Mouse (Mus musculus): ENCODE results near the gene Ip6k1. TPM values are rescaled to one million over a fixed set of nuclear protein-coding genes. Genes with fewer than 3 reads are reported as not detected.

Ip6k1 gene
- polyA plus RNA-seq, 1 experiment = 116 TPM

DNA sequence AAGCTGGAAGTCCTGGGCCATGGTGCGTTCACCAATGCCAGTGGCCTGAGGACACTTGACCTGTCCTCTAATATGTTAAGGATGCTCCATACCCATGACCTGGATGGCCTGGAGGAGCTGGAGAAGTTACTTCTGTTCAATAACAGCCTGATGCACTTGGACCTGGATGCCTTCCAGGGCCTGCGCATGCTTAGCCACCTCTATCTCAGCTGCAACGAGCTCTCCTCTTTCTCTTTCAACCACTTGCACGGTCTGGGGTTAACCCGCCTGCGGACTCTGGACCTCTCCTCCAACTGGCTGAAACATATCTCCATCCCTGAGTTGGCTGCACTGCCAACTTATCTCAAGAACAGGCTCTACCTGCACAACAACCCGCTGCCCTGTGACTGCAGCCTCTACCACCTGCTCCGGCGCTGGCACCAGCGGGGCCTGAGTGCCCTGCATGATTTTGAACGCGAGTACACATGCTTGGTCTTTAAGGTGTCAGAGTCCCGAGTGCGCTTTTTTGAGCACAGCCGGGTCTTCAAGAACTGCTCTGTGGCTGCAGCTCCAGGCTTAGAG, 51.4 kb downstream of the Ip6k1 start:
- no peak for DNase-seq
- Histone ChIP-seq H3K4me3 (replicated peaks; ENCODE audit: extremely low read depth, low read depth, low read length) (no peak overlapping the region), H3K4me1 (ENCODE audit: control insufficient read depth, insufficient read depth, low read length) (peaks cover 9% of the 10 kb centered on the region)
- WGBS = 79% methylated on average over 15 of the region's 15 CpGs
- TF ChIP-seq CTCF (IDR thresholded peaks at IDR 0.05; ENCODE audit: insufficient read depth, low read length) = no peak
- TF ChIP-seq POLR2A (IDR thresholded peaks at IDR 0.05; ENCODE audit: borderline replicate concordance, extremely low read depth, low read depth, low read length) = no peak

GRCm38 (mm10) chr9:108054331-108055040, 52.2 kb downstream of the Ip6k1 start:
- WGBS = 87% methylated on average over 22 of the region's 22 CpGs
- no peak overlapping the region for H3K4me3 ChIP-seq (replicated peaks; ENCODE audit: extremely low read depth, low read depth, low read length)
- peaks cover 7% of the 10 kb centered on the region for H3K4me1 ChIP-seq (ENCODE audit: control insufficient read depth, insufficient read depth, low read length)
- TF ChIP-seq CTCF (IDR thresholded peaks at IDR 0.05; ENCODE audit: insufficient read depth, low read length) (no peak), POLR2A (IDR thresholded peaks at IDR 0.05; ENCODE audit: borderline replicate concordance, extremely low read depth, low read depth, low read length) (no peak)
- DNase-seq = no peak

- no peak overlapping the region for H3K4me3 ChIP-seq (replicated peaks; ENCODE audit: extremely low read depth, low read depth, low read length)
- TF ChIP-seq CTCF (IDR thresholded peaks at IDR 0.05; ENCODE audit: insufficient read depth, low read length) = no peak
- peaks cover 6% of the 10 kb centered on the region for H3K4me1 ChIP-seq (ENCODE audit: control insufficient read depth, insufficient read depth, low read length)
- 40% methylated on average over 1 of the region's 1 CpGs for WGBS
- DNase-seq = no peak
Measured at GRCm38 (mm10) chr9:108055061-108055460, 52.8 kb downstream of the Ip6k1 start.

DNA sequence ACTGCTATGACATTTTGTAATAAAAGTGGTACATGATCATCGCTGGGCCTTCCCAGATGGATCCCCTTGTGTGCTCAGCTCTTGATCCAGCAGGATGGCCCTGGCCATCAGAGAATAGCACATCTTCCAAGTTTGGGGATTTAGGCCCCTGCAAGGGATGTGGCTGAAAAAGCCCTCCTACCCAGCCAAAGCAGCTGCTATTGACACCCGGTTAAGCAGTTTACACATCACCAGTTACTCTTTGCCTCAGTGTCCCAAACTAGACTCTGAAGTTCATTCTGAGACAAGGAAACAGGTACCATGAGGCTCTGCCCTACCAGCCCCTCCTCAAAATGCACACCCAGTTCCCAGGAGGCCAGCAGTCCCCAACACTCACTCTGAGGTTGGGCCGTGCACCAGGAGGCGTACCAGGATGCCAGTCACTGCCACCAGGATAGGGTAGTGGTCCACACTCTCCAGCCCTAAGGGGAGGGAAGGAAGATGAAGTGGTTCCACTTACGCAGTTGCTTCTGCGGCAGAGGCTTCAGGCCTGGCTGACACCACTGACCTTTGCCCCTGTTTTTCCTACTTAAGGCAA, 53.4 kb downstream of the Ip6k1 start:
- no peak overlapping the region for H3K4me3 ChIP-seq (replicated peaks; ENCODE audit: extremely low read depth, low read depth, low read length)
- DNase-seq = no peak
- WGBS = 87% methylated on average over 6 of the region's 6 CpGs
- TF ChIP-seq CTCF (IDR thresholded peaks at IDR 0.05; ENCODE audit: insufficient read depth, low read length) (no peak), POLR2A (IDR thresholded peaks at IDR 0.05; ENCODE audit: borderline replicate concordance, extremely low read depth, low read depth, low read length) (no peak)
- peaks cover 6% of the 10 kb centered on the region for H3K4me1 ChIP-seq (ENCODE audit: control insufficient read depth, insufficient read depth, low read length)

GRCm38 (mm10) chr9:108056361-108057261, 54.3 kb downstream of the Ip6k1 start:
- Histone ChIP-seq H3K4me1 (ENCODE audit: control insufficient read depth, insufficient read depth, low read length) (peaks cover 6% of the 10 kb centered on the region), H3K4me3 (replicated peaks; ENCODE audit: extremely low read depth, low read depth, low read length) (no peak overlapping the region)
- TF ChIP-seq CTCF (IDR thresholded peaks at IDR 0.05; ENCODE audit: insufficient read depth, low read length) (no peak), POLR2A (IDR thresholded peaks at IDR 0.05; ENCODE audit: borderline replicate concordance, extremely low read depth, low read depth, low read length) (no peak)
- DNase-seq = no peak
- 86% methylated on average over 28 of the region's 28 CpGs for WGBS

DNA sequence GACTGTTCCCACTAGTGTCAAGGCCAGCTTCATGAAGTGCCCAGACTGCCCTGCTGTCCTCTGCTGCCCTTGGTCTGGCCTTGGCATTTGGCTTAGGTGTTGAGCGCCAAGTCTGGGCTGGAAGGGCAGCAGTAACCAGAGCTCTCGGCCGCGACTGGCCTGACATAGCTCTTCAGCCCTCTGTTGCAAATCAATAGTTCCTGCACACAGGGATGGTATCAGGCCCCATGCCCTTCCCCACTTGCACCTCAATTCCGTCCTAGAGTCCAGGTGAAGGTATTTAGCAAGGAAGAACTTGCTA, 54.9 kb downstream of the Ip6k1 start:
- H3K4me3 ChIP-seq (replicated peaks; ENCODE audit: extremely low read depth, low read depth, low read length) = no peak overlapping the region
- H3K4me1 ChIP-seq (ENCODE audit: control insufficient read depth, insufficient read depth, low read length) = peaks cover 6% of the 10 kb centered on the region
- WGBS = 90% methylated on average over 5 of the region's 5 CpGs
- DNase-seq = no peak
- TF ChIP-seq POLR2A (IDR thresholded peaks at IDR 0.05; ENCODE audit: borderline replicate concordance, extremely low read depth, low read depth, low read length) = no peak
- TF ChIP-seq CTCF (IDR thresholded peaks at IDR 0.05; ENCODE audit: insufficient read depth, low read length) = no peak

GRCm38 (mm10) chr9:108058291-108058690, 56.0 kb downstream of the Ip6k1 start:
- no peak for DNase-seq
- Histone ChIP-seq H3K4me3 (replicated peaks; ENCODE audit: extremely low read depth, low read depth, low read length) (no peak overlapping the region), H3K4me1 (ENCODE audit: control insufficient read depth, insufficient read depth, low read length) (peaks cover 3% of the 10 kb centered on the region; the same call in 1 of the 2 replicates)
- TF ChIP-seq POLR2A (IDR thresholded peaks at IDR 0.05; ENCODE audit: borderline replicate concordance, extremely low read depth, low read depth, low read length) (no peak), CTCF (IDR thresholded peaks at IDR 0.05; ENCODE audit: insufficient read depth, low read length) (no peak)
- WGBS = 94% methylated on average over 9 of the region's 9 CpGs

DNA sequence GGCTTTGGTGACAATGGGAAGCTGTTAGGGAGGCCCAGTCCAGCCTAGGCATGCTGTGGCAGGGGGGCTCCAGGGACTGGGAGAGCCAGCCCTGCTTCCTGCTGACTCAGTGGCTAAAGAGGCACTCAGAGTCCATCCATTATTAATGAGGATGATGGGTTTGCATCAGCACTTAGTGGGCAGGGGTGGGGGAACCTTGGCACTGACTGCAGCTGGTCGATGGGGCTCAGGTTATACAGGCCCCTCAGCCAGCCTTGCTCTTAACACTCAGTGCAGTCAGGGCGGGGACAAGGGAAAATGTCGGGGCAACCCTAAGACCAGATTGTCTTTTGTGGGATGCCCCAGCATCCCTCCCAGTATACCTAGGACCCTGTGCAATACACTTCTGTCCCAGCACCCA, 59.8 kb downstream of the Ip6k1 start:
- no peak for DNase-seq
- WGBS = 88% methylated on average over 3 of the region's 3 CpGs

GRCm38 (mm10) chr9:108063361-108063760, 61.1 kb downstream of the Ip6k1 start:
- no peak for DNase-seq
- 91% methylated on average over 12 of the region's 12 CpGs for WGBS
- TF ChIP-seq CTCF (IDR thresholded peaks at IDR 0.05; ENCODE audit: insufficient read depth, low read length) (no peak), POLR2A (IDR thresholded peaks at IDR 0.05; ENCODE audit: borderline replicate concordance, extremely low read depth, low read depth, low read length) (no peak)
- Histone ChIP-seq H3K4me1 (ENCODE audit: control insufficient read depth, insufficient read depth, low read length) (no peaks in the 10 kb centered on the region), H3K4me3 (replicated peaks; ENCODE audit: extremely low read depth, low read depth, low read length) (no peak overlapping the region)

More for the DNA sequence above, 59.8 kb downstream of the Ip6k1 start:
- Histone ChIP-seq H3K4me1 (ENCODE audit: control insufficient read depth, insufficient read depth, low read length) (no peaks in the 10 kb centered on the region), H3K4me3 (replicated peaks; ENCODE audit: extremely low read depth, low read depth, low read length) (no peak overlapping the region)
- no peak for TF ChIP-seq POLR2A (IDR thresholded peaks at IDR 0.05; ENCODE audit: borderline replicate concordance, extremely low read depth, low read depth, low read length)
- no peak for TF ChIP-seq CTCF (IDR thresholded peaks at IDR 0.05; ENCODE audit: insufficient read depth, low read length)

All from lung, adult 2 months (tissue).